ENCODE assay signal across 23 mouse cellular contexts in genomic region chr2:158746164-158746563, GRCm38 (mm10). TPM values are rescaled to one million over a fixed set of nuclear protein-coding genes. Genes with fewer than 3 reads are reported as not detected.
DNase-seq lines count a peak whose midpoint lies in the region; ATAC-seq lines count a peak whose summit lies in the region.
"Had no signal": no experiment of that assay in that cellular context is flagged by ENCODE, and none has a peak within 500 bp of the region (broad histone marks: within the 10 kb centered on the region; RNA-seq: fewer than 3 reads in every experiment).

No protein-coding gene starts in this region.

- no peak for DNase-seq in heart, postnatal 25 days (ENCODE audit: low spot score)
- no peak for DNase-seq in limb, embryonic 10.5 days (ENCODE audit: low spot score)
- no peak for DNase-seq in frontal cortex, postnatal 14 days (ENCODE audit: low spot score in 2 of 2)
- no peak for DNase-seq in testis, postnatal 14 days (ENCODE audit: low spot score)
- DNase-seq: cerebellum, adult 11-12 months; cerebellum, postnatal 10 days; forebrain, postnatal 0 days; gastrocnemius, postnatal 36 days; kidney, adult 2 months; kidney, postnatal 10 days; lung, embryonic 14.5 days; right cerebral cortex, postnatal 14 days; thymus, postnatal 14 days had no signal

- peaks cover 3% of the 10 kb centered on the region; the same call in 1 of the 2 replicates for H3K36me3 ChIP-seq in heart, embryonic 13.5 days
- no peaks in the 10 kb centered on the region for H3K36me3 ChIP-seq in limb, embryonic 12.5 days
- H3K36me3 ChIP-seq in limb, embryonic 10.5 days = 0 out of 2 replicates have a peak, but pooled peaks cover 4% of the 10 kb centered on the region
- no peaks in the 10 kb centered on the region for H3K36me3 ChIP-seq in limb, embryonic 13.5 days
- H3K36me3 ChIP-seq in neural tube, embryonic 15.5 days = peaks cover 8% of the 10 kb centered on the region; the same call in 1 of the 2 replicates
- H3K36me3 ChIP-seq: forebrain, embryonic 10.5 days had no signal

- intact Hi-C loops in heart, postnatal 25 days (cut with DNase I) = loop anchor here (5.0 kb wide), 1 partner anchor 94 kb away; no protein-coding TSS in a partner anchor

- peaks cover 13% of the 10 kb centered on the region for H3K4me1 ChIP-seq in heart, embryonic 13.5 days
- H3K4me1 ChIP-seq in limb, embryonic 12.5 days (replicated peaks) = peaks cover 12% of the 10 kb centered on the region
- peaks cover 10% of the 10 kb centered on the region; the same call in 1 of the 2 replicates for H3K4me1 ChIP-seq in limb, embryonic 10.5 days
- H3K4me1 ChIP-seq in limb, embryonic 13.5 days = peaks cover 11% of the 10 kb centered on the region
- H3K4me1 ChIP-seq in neural tube, embryonic 15.5 days = peaks cover 5% of the 10 kb centered on the region; the same call in 1 of the 2 replicates

- WGBS in heart, embryonic 13.5 days = 53% methylated on average over 11 of the region's 11 CpGs
- 37% methylated on average over 11 of the region's 11 CpGs for WGBS in limb, embryonic 12.5 days
- whole genome bisulfite sequencing in limb, embryonic 10.5 days = 74% methylated on average over 11 of the region's 11 CpGs
- WGBS in limb, embryonic 13.5 days = 28% methylated on average over 11 of the region's 11 CpGs
- WGBS in neural tube, embryonic 15.5 days = 35% methylated on average over 11 of the region's 11 CpGs

- no peak overlapping the region for H3K4me3 ChIP-seq in heart, embryonic 13.5 days
- H3K4me3 ChIP-seq in limb, embryonic 12.5 days (replicated peaks) = no peak overlapping the region
- no peak overlapping the region for H3K4me3 ChIP-seq in limb, embryonic 10.5 days
- no peak overlapping the region for H3K4me3 ChIP-seq in limb, embryonic 13.5 days
- H3K4me3 ChIP-seq in neural tube, embryonic 15.5 days (replicated peaks) = no peak overlapping the region
- H3K4me3 ChIP-seq: forebrain, embryonic 10.5 days; hindbrain, embryonic 13.5 days had no signal

- H3K9ac ChIP-seq in heart, embryonic 13.5 days = no peak overlapping the region
- no peak overlapping the region for H3K9ac ChIP-seq in limb, embryonic 12.5 days (replicated peaks)
- no peak overlapping the region for H3K9ac ChIP-seq in limb, embryonic 13.5 days
- H3K9ac ChIP-seq in neural tube, embryonic 15.5 days (replicated peaks) = no peak overlapping the region
- H3K9ac ChIP-seq: forebrain, postnatal 0 days; hindbrain, embryonic 13.5 days; liver, embryonic 14.5 days; lung, embryonic 14.5 days had no signal

- peak overlapping the region; percentile 37 for H3K4me2 ChIP-seq in heart, embryonic 13.5 days
- H3K4me2 ChIP-seq in limb, embryonic 12.5 days = peak overlapping the region; percentile 34
- H3K4me2 ChIP-seq in limb, embryonic 13.5 days (replicated peaks) = peak overlapping the region; percentile 44
- H3K4me2 ChIP-seq in neural tube, embryonic 15.5 days = no peak overlapping the region
- H3K4me2 ChIP-seq: hindbrain, embryonic 13.5 days; lung, embryonic 14.5 days had no signal

- H3K27me3 ChIP-seq in heart, embryonic 13.5 days (replicated peaks) = no peaks in the 10 kb centered on the region
- H3K27me3 ChIP-seq in limb, embryonic 12.5 days = no peaks in the 10 kb centered on the region
- H3K27me3 ChIP-seq in limb, embryonic 10.5 days (ENCODE audit: low read depth, poor library complexity, severe bottlenecking) = no peaks in the 10 kb centered on the region
- no peaks in the 10 kb centered on the region for H3K27me3 ChIP-seq in limb, embryonic 13.5 days
- H3K27me3 ChIP-seq in neural tube, embryonic 15.5 days (replicated peaks) = no peaks in the 10 kb centered on the region
- H3K27me3 ChIP-seq: hindbrain, embryonic 13.5 days had no signal

- no peak overlapping the region for H3K27ac ChIP-seq in heart, embryonic 13.5 days (replicated peaks)
- H3K27ac ChIP-seq in limb, embryonic 12.5 days = no peak overlapping the region
- H3K27ac ChIP-seq in limb, embryonic 10.5 days = no peak overlapping the region
- no peak overlapping the region for H3K27ac ChIP-seq in limb, embryonic 13.5 days
- 0 out of 2 replicates have a peak overlapping the region, but pooled peaks have one; percentile 18 for H3K27ac ChIP-seq in neural tube, embryonic 15.5 days (replicated peaks)
- H3K27ac ChIP-seq: forebrain, embryonic 10.5 days; hindbrain, embryonic 13.5 days; liver, embryonic 14.5 days had no signal

- H3K9me3 ChIP-seq in heart, embryonic 13.5 days = no peaks in the 10 kb centered on the region
- 0 out of 2 replicates have a peak, but pooled peaks cover 4% of the 10 kb centered on the region for H3K9me3 ChIP-seq in limb, embryonic 12.5 days
- H3K9me3 ChIP-seq in limb, embryonic 10.5 days (replicated peaks) = no peaks in the 10 kb centered on the region
- peaks cover 4% of the 10 kb centered on the region; the same call in 1 of the 2 replicates for H3K9me3 ChIP-seq in limb, embryonic 13.5 days
- H3K9me3 ChIP-seq in neural tube, embryonic 15.5 days (replicated peaks) = no peaks in the 10 kb centered on the region
- H3K9me3 ChIP-seq: hindbrain, embryonic 13.5 days had no signal

- ATAC-seq in heart, embryonic 13.5 days (ENCODE audit: extremely low read depth, insufficient number of reproducible peaks, low FRiP score, low TSS enrichment) = no peak; the same call in 1 of the 2 replicates
- no peak for ATAC-seq in limb, embryonic 12.5 days (ENCODE audit: insufficient number of reproducible peaks, insufficient read depth, low FRiP score, low TSS enrichment, low read depth)
- ATAC-seq in limb, embryonic 13.5 days (ENCODE audit: low FRiP score, low read depth) = no peak
- no peak for ATAC-seq in neural tube, embryonic 15.5 days (ENCODE audit: low FRiP score)
- ATAC-seq: CD4-positive, CD25-positive, alpha-beta regulatory T cell, adult 4 months; forebrain, postnatal 0 days; inflammation-experienced regulatory T-cells, adult 6 months; midbrain, embryonic 16.5 days had no signal

RNA-seq across cellular contexts. Expression of gene Fam83d, which starts 21.7 kb away (rescaled TPM):
- polyA plus RNA-seq in heart, embryonic 13.5 days (2015; fragmentation: Nextera tagmentation; extraction: Ambion mirVana) = 56.7 and 56.9 TPM in 2 replicates
- total RNA-seq in heart, postnatal 25 days (2021) = 1 to 10 TPM in 1 of 2 experiments, under 1 TPM in 1; 0.75 to 1.1 TPM
- 54.5 and 55.3 TPM in 2 replicates for polyA plus RNA-seq in limb, embryonic 12.5 days (2016; fragmentation: Nextera tagmentation; extraction: Ambion mirVana)
- polyA plus RNA-seq in limb, embryonic 10.5 days (2016; fragmentation: Nextera tagmentation; extraction: Ambion mirVana) = 47.7 and 53.3 TPM in 2 replicates
- 43.6 and 49.4 TPM in 2 replicates for polyA plus RNA-seq in limb, embryonic 13.5 days (2015; fragmentation: Nextera tagmentation; extraction: Ambion mirVana)
- polyA plus RNA-seq in neural tube, embryonic 15.5 days (2015; fragmentation: Nextera tagmentation; extraction: Ambion mirVana) = 5.9 and 13.0 TPM in 2 replicates

RNA-seq across cellular contexts. Expression of gene Dhx35, which starts 48.4 kb away (rescaled TPM):
- 10.6 and 11.8 TPM in 2 replicates for polyA plus RNA-seq in heart, embryonic 13.5 days (2015; fragmentation: Nextera tagmentation; extraction: Ambion mirVana)
- 10 to 100 TPM; 16.2 to 17.8 TPM for total RNA-seq in heart, postnatal 25 days (2021)
- 15.9 and 16.9 TPM in 2 replicates for polyA plus RNA-seq in limb, embryonic 12.5 days (2016; fragmentation: Nextera tagmentation; extraction: Ambion mirVana)
- polyA plus RNA-seq in limb, embryonic 10.5 days (2016; fragmentation: Nextera tagmentation; extraction: Ambion mirVana) = 19.7 and 22.0 TPM in 2 replicates
- polyA plus RNA-seq in limb, embryonic 13.5 days (2015; fragmentation: Nextera tagmentation; extraction: Ambion mirVana) = 13.2 and 13.8 TPM in 2 replicates
- 10.9 and 13.3 TPM in 2 replicates for polyA plus RNA-seq in neural tube, embryonic 15.5 days (2015; fragmentation: Nextera tagmentation; extraction: Ambion mirVana)
